Comparison of ENCODE assay signal across 17 mouse cellular contexts in genomic region chr4:87428374-87428773, GRCm38 (mm10).
"Had no signal": no experiment of that assay in that cellular context is flagged by ENCODE, and none has a peak within 500 bp of the region (broad histone marks: within the 10 kb centered on the region; RNA-seq: fewer than 3 reads in every experiment).

No protein-coding gene starts in this region.

- H3K27me3 ChIP-seq: limb, embryonic 12.5 days; limb, embryonic 15.5 days; midbrain, embryonic 12.5 days had no signal

- H3K4me2 ChIP-seq: limb, embryonic 12.5 days; limb, embryonic 15.5 days; liver, embryonic 11.5 days; midbrain, embryonic 12.5 days had no signal

- H3K4me1 ChIP-seq: limb, embryonic 12.5 days; limb, embryonic 15.5 days; midbrain, embryonic 12.5 days had no signal

- H3K36me3 ChIP-seq: limb, embryonic 12.5 days; limb, embryonic 15.5 days; midbrain, embryonic 12.5 days had no signal

- H3K9me3 ChIP-seq: limb, embryonic 12.5 days; limb, embryonic 15.5 days; midbrain, embryonic 12.5 days had no signal

- H3K4me3 ChIP-seq: layer of hippocampus, adult 2 months; left cerebral cortex, adult 2 months; limb, embryonic 12.5 days; limb, embryonic 15.5 days; midbrain, embryonic 12.5 days had no signal

- H3K9ac ChIP-seq: limb, embryonic 12.5 days; limb, embryonic 15.5 days; liver, embryonic 14.5 days; liver, postnatal 0 days; midbrain, embryonic 12.5 days had no signal

- DNase-seq: kidney, adult 2 months; kidney, postnatal 25 days; layer of hippocampus, adult 9-11 months; left cerebral cortex, postnatal 4 days; liver, postnatal 0 days; thymus, adult 18-20 months; thymus, postnatal 36 days had no signal

- ATAC-seq: intestine, postnatal 0 days; liver, postnatal 0 days had no signal

- H3K27ac ChIP-seq: kidney, postnatal 0 days; layer of hippocampus, adult 2 months; left cerebral cortex, adult 2 months; limb, embryonic 12.5 days; limb, embryonic 15.5 days; liver, embryonic 14.5 days; macrophage; midbrain, embryonic 12.5 days had no signal
